Mouse (Mus musculus) midbrain, embryonic 14.5 days (tissue): ENCODE measurements around the gene Clps. TPM values are rescaled to one million over a fixed set of nuclear protein-coding genes. Genes with fewer than 3 reads are reported as not detected.

ENCODE experiments used
- ATAC-seq: fragments of 200-750 bp; cut with Nextera tagmentation; 2 replicates; pipeline ENCODE4 v1.8.0; 2017; ENCODE audit warnings: moderate number of reproducible peaks, moderate library complexity; ENCODE audit not compliant: low FRiP score, low TSS enrichment
- DNase-seq: peaks from one replicate; pipeline ENCODE4 v3.0.0-alpha.2; 2015
- H3K27ac ChIP-seq: fragments of 300-500 bp; sonication (generic); replicated peaks from 2 replicates; pipeline ENCODE4 v1.5.1; 2014; ENCODE audit warnings: mild to moderate bottlenecking, low read depth, low read length, moderate library complexity
- H3K27me3 ChIP-seq: fragments of 300-500 bp; sonication (generic); 2 replicates; pipeline ENCODE4 v1.6.1; 2014; ENCODE audit warnings: low read length, control low read depth, mixed read lengths; ENCODE audit not compliant: control insufficient read depth, insufficient read depth
- H3K36me3 ChIP-seq: fragments of 300-500 bp; sonication (generic); 2 replicates; pipeline ENCODE4 v1.6.1; 2014; ENCODE audit warnings: low read length, control low read depth; ENCODE audit not compliant: control insufficient read depth, insufficient read depth
- H3K4me1 ChIP-seq: fragments of 300-500 bp; sonication (generic); 2 replicates; pipeline ENCODE4 v1.6.1; 2014; ENCODE audit warnings: mild to moderate bottlenecking, antibody characterized with exemption, low read length, control low read depth; ENCODE audit not compliant: control insufficient read depth, insufficient read depth
- H3K4me2 ChIP-seq: fragments of 300-500 bp; sonication (generic); 2 replicates; pipeline ENCODE4 v1.6.1; 2014; ENCODE audit warnings: mild to moderate bottlenecking, low read length, moderate library complexity
- H3K4me3 ChIP-seq: fragments of 300-500 bp; sonication (generic); replicated peaks from 2 replicates; pipeline ENCODE4 v1.5.1; 2014; ENCODE audit warnings: low read depth, low read length
- H3K9ac ChIP-seq: fragments of 300-500 bp; sonication (generic); replicated peaks from 2 replicates; pipeline ENCODE4 v1.6.1; 2014; ENCODE audit warnings: mild to moderate bottlenecking, low read length, moderate library complexity
- H3K9me3 ChIP-seq: fragments of 300-500 bp; sonication (generic); 2 replicates; pipeline ENCODE4 v1.6.1; 2016; ENCODE audit warnings: low read length, control low read depth, mixed read lengths; ENCODE audit not compliant: control insufficient read depth
- WGBS: fragments of 180-500 bp; shearing (Covaris S2); extraction: QIAGEN DNeasy Blood & Tissue Kit; methylation state at CpG from one replicate; pipeline ENCODE4 v1.1.7; 2014; 5-methylcytosine and 5-hydroxymethylcytosine counted together
- polyA plus RNA-seq: library from polyadenylated mRNA; unstranded; fragments of >200 nt; fragmentation: Nextera tagmentation; extraction: Ambion mirVana; gene quantifications from 2 replicates; pipeline ENCODE4 v1.2.1, GENCODE M21; 2014

The Clps gene
- polyA plus RNA-seq, 1 experiment from 2014 or later, result not detected

DNA sequence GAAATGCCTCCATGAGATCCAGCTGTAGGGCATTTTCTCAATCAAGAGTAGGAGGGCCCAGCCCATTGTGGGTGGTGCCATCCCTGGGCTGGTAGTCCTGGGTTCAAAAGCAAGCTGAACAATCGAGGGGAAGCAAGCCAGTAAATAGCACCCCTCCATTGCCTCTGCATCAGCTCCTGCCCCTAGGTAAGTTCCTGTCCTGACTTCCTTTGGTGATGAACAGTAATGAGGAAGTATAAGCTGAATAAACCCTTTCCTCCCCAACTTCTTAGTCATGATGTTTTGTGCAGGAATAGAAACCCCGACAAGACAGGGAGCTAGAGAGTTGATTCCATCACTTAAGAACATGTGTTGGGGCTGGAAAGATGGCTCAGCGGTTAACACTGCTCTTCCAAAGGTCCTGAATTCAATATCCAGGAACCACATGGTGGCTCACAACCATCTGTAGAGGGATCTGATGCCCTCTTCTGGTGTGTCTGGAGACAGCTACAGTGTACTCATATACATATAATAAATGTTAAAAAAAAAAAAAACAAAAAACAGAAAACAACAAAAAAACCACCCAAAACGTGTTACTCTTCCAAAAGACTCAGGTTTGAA is 35.6 kb downstream of the Clps start:
- no peak for ATAC-seq
- Histone ChIP-seq H3K36me3 (no peaks in the 10 kb centered on the region), H3K4me2 (no peak overlapping the region), H3K27ac (no peak overlapping the region), H3K27me3 (peaks cover 8% of the 10 kb centered on the region; the same call in 1 of the 2 replicates), H3K9me3 (no peaks in the 10 kb centered on the region), H3K9ac (no peak overlapping the region), H3K4me3 (no peak overlapping the region), H3K4me1 (peaks cover 4% of the 10 kb centered on the region; the same call in 1 of the 2 replicates)
- DNase-seq, result no peak
- WGBS, result 77% methylated on average over 4 of the region's 4 CpGs

GRCm38 (mm10) chr17:28524009-28524695 is 36.4 kb downstream of the Clps start:
- Histone ChIP-seq H3K4me1 (peaks cover 4% of the 10 kb centered on the region; the same call in 1 of the 2 replicates), H3K4me3 (no peak overlapping the region), H3K27me3 (peaks cover 8% of the 10 kb centered on the region; the same call in 1 of the 2 replicates), H3K27ac (no peak overlapping the region), H3K9ac (no peak overlapping the region), H3K36me3 (no peaks in the 10 kb centered on the region), H3K9me3 (no peaks in the 10 kb centered on the region), H3K4me2 (peak overlapping the region; percentile 93)
- DNase-seq, result no peak
- ATAC-seq, result no peak
- WGBS, result 88% methylated on average over 23 of the region's 23 CpGs

GRCm38 (mm10) chr17:28523355-28524008 is 37.1 kb downstream of the Clps start:
- peaks cover 4% of the 10 kb centered on the region; the same call in 1 of the 2 replicates for H3K4me1 ChIP-seq

DNA sequence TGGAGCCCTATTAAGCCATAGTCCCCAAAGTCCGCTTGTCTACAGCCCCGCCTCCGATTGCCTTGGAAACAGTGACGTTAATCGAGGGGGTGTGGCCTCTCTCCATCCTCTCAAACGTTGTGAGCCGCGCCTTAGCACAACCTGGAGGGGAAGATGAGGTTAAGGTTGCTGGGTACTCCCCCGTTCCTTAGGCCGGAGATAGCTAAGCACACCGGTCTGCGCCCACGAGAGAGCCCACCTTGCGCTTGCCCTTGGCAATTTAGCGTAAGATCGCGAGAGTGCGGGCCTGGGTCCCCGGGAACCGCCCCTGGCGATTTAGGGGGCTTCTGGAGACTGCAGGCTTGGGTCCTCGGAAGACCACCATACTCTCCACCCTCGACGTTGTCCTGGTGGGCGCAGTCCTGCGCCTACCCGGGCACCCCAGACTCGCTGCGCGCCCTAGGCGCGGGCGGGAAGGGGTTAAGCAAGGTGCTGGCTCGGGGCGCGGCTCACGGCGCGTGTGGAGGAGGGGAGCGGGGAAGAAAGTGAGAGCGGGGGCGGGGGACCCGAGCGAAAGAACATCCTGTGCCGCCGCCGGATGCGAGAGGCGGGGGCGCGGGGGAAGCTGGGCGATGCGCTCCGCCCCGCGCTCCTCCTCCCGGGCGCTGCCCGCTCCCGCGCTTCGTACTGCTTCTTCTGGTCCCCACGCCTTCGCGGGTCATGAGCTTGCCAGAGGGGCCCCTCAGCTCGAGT is 37.8 kb downstream of the Clps start:
- peak; percentile 79 for ATAC-seq
- Histone ChIP-seq H3K9ac (peak overlapping the region; percentile 80), H3K27ac (peak overlapping the region; percentile 91), H3K27me3 (peaks cover 8% of the 10 kb centered on the region; the same call in 1 of the 2 replicates), H3K4me2 (peak overlapping the region; percentile 93), H3K9me3 (no peaks in the 10 kb centered on the region), H3K4me1 (peaks cover 7% of the 10 kb centered on the region), H3K4me3 (peak overlapping the region; percentile 69), H3K36me3 (no peaks in the 10 kb centered on the region)
- peak; percentile 95 for DNase-seq
- under 1% methylated on average over 62 of the region's 66 CpGs for WGBS

More at GRCm38 (mm10) chr17:28523355-28524008, 37.1 kb downstream of the Clps start:
- peak; percentile 13 for ATAC-seq
- H3K27me3 ChIP-seq, result peaks cover 8% of the 10 kb centered on the region; the same call in 1 of the 2 replicates
- H3K27ac ChIP-seq, result peak overlapping the region; percentile 91
- peak overlapping the region; percentile 93 for H3K4me2 ChIP-seq
- peak overlapping the region; percentile 80 for H3K9ac ChIP-seq
- DNase-seq, result no peak
- peak overlapping the region; percentile 69 for H3K4me3 ChIP-seq
- H3K36me3 ChIP-seq, result no peaks in the 10 kb centered on the region
- 7% methylated on average over 28 of the region's 28 CpGs for WGBS
- no peaks in the 10 kb centered on the region for H3K9me3 ChIP-seq

DNA sequence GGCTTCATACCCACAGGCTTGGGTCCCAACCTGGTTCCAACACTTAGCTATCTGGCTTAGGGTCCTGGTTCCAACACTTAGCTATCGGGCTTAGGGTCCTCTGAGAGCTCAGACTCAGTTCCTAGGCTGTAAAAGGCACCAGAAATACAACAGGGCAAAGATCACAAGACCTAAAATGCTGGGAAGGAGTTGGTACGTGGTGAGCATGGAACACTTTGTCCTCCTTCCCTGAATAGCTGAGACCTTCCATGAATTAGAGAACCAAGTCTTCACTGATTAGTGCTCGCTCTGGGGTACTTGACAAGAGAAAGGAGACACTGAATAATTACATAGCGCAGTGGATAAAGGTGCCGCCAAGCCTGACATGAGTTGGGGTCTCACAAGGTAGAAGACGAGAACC is 38.6 kb downstream of the Clps start:
- H3K9ac ChIP-seq, result no peak overlapping the region
- DNase-seq (no peak), ATAC-seq (no peak)
- no peaks in the 10 kb centered on the region for H3K36me3 ChIP-seq
- peaks cover 13% of the 10 kb centered on the region; the same call in 1 of the 2 replicates for H3K27me3 ChIP-seq
- peak overlapping the region; percentile 93 for H3K4me2 ChIP-seq
- peaks cover 11% of the 10 kb centered on the region for H3K4me1 ChIP-seq
- 39% methylated on average over 6 of the region's 6 CpGs for WGBS
- no peak overlapping the region for H3K27ac ChIP-seq
- no peaks in the 10 kb centered on the region for H3K9me3 ChIP-seq
- H3K4me3 ChIP-seq, result peak overlapping the region; percentile 69

DNA sequence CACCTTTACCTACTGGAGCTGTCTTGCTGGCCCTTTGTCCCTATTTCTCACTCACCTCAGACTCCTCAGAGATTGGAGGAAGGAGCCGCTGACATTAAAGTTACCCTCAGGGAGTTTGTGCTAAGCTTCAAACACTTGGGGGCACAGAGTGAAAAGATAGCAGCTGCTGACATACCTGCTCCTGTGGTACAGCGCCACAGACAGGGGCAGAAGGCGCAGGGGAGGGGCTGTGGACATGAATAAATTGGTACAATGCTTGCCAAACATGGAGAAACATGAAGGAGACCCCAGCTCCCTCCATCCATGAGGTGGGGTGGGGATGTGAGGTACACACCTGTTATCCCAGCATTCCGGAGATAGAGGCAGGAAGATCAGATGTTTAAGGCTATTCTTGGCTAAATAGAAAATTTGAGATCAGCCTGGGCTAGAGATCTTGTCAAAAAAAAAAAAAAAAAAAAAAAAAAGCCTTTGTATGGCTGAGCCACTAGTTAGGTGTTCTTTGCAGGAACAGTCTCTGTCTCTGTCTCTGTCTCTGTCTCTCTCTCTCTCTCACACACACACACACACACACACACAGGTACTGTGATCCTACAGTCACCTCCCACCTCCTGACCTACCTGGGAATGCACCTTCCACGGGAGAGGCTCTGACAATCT is 39.4 kb downstream of the Clps start:
- Histone ChIP-seq H3K27ac (no peak overlapping the region), H3K9ac (no peak overlapping the region), H3K4me2 (no peak overlapping the region), H3K36me3 (no peaks in the 10 kb centered on the region), H3K4me3 (no peak overlapping the region), H3K9me3 (no peaks in the 10 kb centered on the region), H3K27me3 (peaks cover 13% of the 10 kb centered on the region; the same call in 1 of the 2 replicates), H3K4me1 (peaks cover 11% of the 10 kb centered on the region)
- WGBS, result 74% methylated on average over 5 of the region's 5 CpGs
- no peak for DNase-seq
- ATAC-seq, result no peak

GRCm38 (mm10) chr17:28520561-28520960 is 40.0 kb downstream of the Clps start:
- 78% methylated on average over 4 of the region's 4 CpGs for WGBS

DNA sequence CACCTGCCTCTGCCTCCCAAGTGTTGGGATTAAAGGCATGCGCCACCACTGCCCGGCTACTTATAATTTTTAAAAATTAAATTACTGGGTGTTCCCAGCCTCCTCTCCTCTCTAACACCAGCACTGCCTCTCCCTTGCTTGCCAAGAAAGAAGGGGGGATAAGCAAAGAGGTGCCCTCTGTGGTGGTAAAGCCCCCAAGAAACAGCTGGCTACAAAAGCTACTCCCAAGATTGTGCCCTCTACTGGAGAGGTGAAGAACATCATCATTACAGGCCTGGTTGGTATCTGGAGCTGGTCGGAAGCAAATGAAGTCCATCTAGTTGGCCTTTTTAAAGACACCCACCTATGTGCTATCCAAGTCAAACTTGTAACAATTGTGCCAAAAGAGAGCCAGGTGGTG is 40.7 kb downstream of the Clps start:
- ATAC-seq, result no peak
- no peak for DNase-seq
- H3K4me3 ChIP-seq, result no peak overlapping the region
- H3K9ac ChIP-seq, result no peak overlapping the region
- no peak overlapping the region for H3K27ac ChIP-seq
- peaks cover 18% of the 10 kb centered on the region; the same call in 1 of the 2 replicates for H3K27me3 ChIP-seq
- peaks cover 11% of the 10 kb centered on the region for H3K4me1 ChIP-seq
- no peaks in the 10 kb centered on the region for H3K36me3 ChIP-seq
- no peaks in the 10 kb centered on the region for H3K9me3 ChIP-seq
- no peak overlapping the region for H3K4me2 ChIP-seq
- WGBS, result 94% methylated on average over 3 of the region's 3 CpGs

More at GRCm38 (mm10) chr17:28520561-28520960, 40.0 kb downstream of the Clps start:
- H3K36me3 ChIP-seq, result no peaks in the 10 kb centered on the region
- no peak overlapping the region for H3K27ac ChIP-seq
- DNase-seq, result no peak
- H3K4me1 ChIP-seq, result peaks cover 11% of the 10 kb centered on the region
- no peak overlapping the region for H3K9ac ChIP-seq
- peaks cover 16% of the 10 kb centered on the region; the same call in 1 of the 2 replicates for H3K27me3 ChIP-seq
- H3K9me3 ChIP-seq, result no peaks in the 10 kb centered on the region
- no peak for ATAC-seq
- no peak overlapping the region for H3K4me2 ChIP-seq
- no peak overlapping the region for H3K4me3 ChIP-seq
